Mouse (Mus musculus): ENCODE results near the gene Mrpl12. TPM values are rescaled to one million over a fixed set of nuclear protein-coding genes. Genes with fewer than 3 reads are reported as not detected.

The Mrpl12 gene
- total RNA-seq (2021) = 100 to 1,000 TPM; 222 to 244 TPM
- long read RNA-seq, experiment 1, transcript Mrpl12-201 (5 exons, 1,316 nt) = major isoform, 301 of 310 reads
- long read RNA-seq, experiment 1, partial matches to known transcripts = 4 of 310 reads
- long read RNA-seq, experiment 1, other reads (novel, unspliced or antisense) = 2 of 310 reads
- long read RNA-seq, experiment 2, transcript Mrpl12-201 (5 exons, 1,316 nt) = major isoform, 218 of 224 reads
- long read RNA-seq, experiment 2, partial matches to known transcripts = 2 of 224 reads
- long read RNA-seq, experiment 2, other reads (novel, unspliced or antisense) = 3 of 224 reads

DNA sequence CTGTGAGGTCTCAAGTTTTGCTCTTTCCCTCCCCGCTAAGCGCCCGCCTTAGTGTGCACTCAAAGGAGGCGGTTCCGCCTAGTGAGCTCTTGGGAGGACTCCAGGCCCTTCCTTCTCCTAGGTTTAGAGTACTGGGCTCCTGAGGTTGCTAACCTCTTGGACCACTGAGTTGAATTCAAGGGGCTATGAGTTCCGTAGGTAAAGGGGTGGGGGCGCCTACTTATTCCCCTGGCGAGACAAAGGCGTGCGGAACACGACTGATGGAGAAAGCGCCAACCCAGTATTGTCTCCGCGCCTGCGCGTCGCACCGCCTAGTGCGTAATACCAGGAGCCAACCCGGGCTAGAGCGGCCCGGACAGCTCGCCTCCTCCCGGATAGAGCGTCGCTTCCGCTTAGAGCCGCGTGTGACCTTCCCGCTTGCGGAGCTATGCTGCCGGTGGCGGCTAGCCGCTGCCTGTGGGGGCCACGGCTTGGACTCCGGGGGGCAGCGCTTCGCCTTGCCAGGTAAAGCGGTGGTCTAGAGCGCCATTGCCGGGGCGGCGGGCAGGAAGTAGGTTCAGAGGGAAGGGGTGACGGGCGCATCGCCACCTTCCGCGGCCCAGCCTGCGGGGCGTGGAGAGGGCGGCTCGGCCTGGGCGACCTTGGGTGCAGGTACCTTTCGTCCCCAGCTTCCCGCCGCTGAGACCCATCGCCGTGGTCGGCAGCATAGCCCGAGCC is at the start of gene Mrpl12:
Gene Mrpl12 (plus strand): TSS at position 349 of the 717 bp plus-strand sequence.
- intact Hi-C loops (cut with DNase I) = no loop called here
- peak; percentile 90 for DNase-seq

DNA sequence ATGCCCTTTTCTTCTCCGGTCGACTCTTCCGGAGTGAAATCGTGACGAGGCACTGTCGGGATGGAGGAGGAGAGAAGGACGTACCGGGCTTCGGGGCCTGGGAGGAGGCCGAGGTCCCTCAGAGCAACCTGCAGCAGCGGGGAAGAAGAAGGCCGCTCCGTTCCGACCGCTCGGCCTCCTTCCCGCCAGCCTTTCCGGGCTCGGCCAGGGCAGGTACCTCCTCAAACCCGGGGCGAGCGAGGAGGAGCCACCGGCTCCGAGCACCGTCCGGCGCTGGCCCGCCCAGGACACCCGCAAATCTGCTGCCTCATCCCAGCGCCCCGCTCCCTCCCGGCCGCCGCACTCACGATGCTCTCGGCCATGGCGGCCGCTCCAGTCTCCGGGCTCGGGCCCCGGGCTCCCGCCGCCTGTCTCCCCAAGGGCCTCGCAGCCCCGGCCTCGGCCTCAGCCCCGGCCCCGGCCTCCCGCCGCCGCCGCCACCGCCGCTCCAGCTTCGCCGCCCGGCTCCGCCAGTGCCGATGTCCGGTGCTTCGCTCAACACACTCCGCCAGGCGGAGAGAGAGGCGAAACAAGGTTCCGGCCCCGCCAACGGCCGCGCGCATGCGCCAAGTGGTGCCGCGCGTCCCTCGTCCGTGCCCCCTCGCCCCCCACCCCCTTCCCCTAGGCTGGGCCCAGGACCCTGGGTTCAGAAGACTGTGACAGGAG is 47.1 kb upstream of the Mrpl12 start, which contains the start of gene Nploc4:
Gene Nploc4 (minus strand): TSS at position 557 of the 705 bp plus-strand sequence.
- peak; percentile 91 to 96 for DNase-seq
- intact Hi-C loops (cut with DNase I) = no loop called here

DNA sequence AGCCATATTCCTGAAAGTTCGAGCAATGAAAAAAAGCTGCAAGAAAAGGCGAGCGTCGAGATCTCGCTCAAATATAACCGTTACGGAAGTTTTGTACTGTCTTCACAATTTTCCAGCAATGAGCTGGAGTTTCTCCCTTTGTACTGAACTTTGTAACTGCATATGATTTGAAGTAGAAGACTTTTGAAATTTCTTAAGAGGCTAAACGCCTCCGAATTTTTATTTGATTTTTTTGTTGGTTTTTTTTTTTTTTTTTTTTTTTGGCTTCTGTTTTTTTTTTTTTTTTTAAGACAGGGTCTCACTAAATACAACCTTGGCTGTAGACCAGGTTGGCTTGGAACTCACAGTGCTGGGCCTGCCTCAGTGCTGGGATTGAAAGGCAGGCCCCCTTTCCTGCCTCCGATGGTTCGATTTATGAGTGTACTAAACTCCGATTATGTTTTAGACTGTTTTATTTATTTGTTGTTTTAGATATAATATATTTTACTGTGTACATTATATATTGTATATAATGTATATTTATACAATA is 46.5 kb upstream of the Mrpl12 start:
- intact Hi-C loops (cut with DNase I) = no loop called here
- no peak for DNase-seq

DNA sequence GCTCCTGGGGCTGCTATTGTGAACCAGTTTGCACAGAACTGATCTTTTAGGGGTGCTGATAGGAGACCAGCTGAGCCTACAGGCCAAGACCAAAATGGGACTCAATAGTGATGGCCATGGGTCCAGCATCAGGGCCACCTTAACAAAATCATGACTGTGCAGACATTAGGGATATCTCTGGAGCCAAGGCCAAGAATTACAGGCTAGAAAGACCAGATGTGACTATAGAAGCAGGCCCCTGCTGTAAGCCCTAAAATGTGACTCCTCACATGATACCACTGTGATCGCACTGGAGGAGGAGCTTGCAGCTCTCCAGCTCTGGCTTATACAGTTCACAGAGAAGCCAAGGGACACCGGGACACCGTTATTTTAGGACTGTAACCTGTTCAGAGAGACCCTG is 42.1 kb upstream of the Mrpl12 start, which contains the start of gene Tspan10:
Gene Tspan10 (plus strand): TSS at position 301 of the 400 bp plus-strand sequence.
- intact Hi-C loops (cut with DNase I) = no loop called here
- no peak for DNase-seq

DNA sequence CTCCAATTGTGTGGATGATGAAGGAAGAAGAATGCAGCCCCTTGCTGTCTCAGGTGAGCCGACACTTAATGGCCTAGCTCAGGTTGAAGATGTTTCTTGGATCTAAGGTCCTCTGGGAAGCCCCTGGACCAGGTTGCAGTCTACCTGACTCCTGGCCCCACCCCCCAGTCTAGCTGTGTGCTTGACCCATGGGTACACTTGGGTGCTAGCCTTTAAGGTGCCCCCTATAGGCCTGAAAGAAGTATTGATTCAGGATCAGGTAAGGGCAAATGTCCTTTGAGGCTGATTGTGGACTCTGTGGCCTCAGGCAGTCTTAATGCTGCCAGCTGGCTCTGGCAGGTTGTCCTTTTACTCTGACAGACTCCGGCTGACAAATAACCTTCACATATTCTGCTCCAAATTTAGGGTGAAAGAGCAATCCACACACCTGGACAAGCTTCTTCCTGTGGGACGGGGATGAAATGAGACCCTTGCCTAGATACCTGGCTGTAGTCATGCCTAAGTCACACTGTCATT is 41.6 kb upstream of the Mrpl12 start:
- intact Hi-C loops (cut with DNase I) = no loop called here
- DNase-seq = no peak

DNA sequence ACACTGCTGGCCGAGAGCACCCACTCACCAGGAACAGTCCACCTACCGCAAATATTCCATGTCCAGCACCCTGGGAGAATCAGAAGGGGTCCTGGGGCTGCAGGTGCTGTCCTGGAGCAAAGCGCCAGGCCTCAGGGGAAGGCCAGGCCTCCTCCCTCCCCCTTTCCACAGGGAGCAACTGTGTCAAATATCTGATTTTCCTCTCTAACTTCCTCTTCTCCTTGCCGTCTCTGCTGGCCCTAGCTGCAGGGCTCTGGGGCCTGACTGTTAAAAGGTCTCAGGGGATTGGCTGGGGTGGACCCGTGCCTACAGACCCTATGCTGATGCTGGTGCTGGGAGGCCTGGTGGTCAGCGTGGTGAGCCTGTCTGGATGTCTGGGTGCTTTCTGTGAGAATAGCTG is 40.3 kb upstream of the Mrpl12 start:
- DNase-seq = no peak
- intact Hi-C loops (cut with DNase I) = no loop called here

DNA sequence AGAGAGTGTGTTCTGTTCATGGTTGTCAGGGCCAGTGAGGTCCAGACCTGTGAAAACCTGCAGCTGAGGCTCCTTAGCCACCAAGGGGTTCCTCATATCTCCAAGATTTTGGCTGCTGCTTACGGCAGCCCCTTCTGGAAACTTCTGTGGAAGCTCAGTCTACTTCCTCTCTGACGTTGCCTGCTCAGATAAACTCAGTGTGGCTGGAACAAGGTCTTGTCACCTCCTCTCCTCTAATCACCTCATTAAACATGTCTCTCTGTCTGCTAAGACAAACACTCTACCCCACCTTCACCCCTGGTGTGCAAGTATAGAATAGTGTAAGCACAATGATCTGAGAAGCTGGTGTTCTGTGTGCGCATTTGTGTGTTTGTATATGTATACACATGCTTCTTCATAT is 38.9 kb upstream of the Mrpl12 start:
- DNase-seq = no peak
- intact Hi-C loops (cut with DNase I) = no loop called here

DNA sequence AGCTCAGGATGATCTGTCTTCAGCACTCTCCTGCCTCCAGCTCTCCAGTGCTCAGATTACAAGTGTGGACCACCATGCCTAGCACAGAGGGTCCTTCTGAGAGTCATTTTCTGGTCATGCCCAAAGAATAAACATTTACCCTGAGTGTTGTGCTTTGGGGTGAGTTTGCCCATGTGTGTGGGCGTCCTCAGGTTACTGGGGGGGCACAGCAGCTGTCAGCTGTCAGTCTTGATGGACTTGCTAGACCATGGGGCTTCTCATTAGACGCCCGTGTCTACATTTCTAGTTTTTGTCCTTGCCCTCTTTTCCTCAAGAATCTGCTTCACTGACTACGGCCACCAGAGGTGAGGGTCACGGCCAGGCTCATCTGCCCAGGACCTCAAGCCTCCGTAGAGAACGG is 37.2 kb upstream of the Mrpl12 start:
- DNase-seq = no peak
- intact Hi-C loops (cut with DNase I) = no loop called here

DNA sequence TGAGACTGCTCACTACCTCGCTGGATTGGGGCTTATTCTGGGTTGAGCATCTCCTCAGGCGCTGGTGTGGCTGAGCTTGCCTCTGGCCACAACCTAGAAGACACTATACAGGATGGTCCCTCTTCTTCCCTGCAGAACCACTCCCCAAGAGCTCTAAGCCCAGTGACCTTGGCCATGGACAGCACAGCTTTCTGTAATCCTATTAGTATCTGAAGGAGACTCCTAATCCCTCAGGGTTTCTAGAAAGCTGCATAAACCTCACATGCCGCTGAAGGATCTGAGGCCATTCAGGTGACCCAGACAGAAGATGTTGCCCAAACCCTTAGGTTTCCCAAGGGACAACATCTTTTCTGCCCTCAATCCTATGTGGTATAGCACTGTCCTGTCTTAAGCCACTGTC is 32.2 kb upstream of the Mrpl12 start:
- intact Hi-C loops (cut with DNase I) = no loop called here
- no peak for DNase-seq

DNA sequence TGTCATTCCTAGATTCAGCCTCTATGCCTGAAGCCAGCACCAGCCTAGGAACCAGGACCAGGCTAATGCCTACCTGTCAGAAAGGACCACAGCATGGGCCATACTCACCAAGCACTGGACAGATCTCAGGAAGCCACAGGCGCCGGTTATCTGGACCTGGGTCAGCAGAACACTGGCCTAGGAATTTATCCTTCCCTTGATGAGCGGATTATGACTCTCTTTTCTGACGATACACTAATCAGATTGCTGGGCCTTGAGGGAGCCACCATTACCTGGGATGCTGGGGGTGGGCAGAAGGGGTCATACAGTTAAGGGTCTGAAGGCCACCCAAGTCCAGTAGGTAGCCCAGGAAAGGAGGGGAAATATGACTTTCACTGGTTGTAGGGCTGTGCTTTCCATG is 31.1 kb upstream of the Mrpl12 start, which contains the start of gene Pde6g:
Gene Pde6g (minus strand): TSS at position 195 of the 400 bp plus-strand sequence.
- intact Hi-C loops (cut with DNase I) = no loop called here
- no peak for DNase-seq

DNA sequence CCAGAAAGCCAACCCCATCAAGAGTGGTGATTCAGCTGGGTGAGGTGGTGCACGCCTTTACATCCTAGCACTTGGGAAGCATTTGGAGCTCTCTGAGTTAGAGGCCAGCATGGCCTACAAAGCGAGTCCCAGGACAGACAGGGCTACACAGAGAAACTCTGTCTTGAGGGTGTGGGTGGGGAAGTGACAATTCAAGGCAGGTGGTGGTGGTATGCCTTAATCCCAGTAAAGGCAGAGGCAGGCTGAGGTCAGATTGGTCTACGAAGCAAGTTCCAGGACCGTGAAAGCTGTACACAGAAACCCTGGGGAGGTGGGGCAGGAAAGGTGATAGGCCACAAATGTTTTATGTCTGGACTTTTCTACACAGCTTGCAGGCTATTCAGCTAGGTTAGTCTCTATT is 29.4 kb upstream of the Mrpl12 start:
- no peak for DNase-seq
- intact Hi-C loops (cut with DNase I) = no loop called here

DNA sequence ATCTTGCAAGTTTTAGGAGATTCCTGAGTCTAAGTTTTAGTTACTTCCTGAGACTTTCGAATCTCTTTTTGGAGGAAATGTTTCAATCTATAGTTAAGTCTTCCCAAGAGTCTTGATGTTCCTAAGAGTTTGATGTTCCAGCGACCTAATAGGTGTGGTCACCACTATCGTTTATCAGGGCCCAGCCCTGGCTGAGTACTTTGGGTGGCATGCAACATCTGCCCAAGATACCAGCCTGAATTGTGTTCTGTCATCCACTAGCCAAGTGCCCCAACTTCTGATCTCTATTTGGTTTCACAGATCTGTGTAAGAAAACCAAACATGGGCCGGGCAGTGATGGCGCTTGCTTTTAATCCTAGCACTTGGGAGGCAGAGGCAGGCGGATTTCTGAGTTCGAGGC is 29.0 kb upstream of the Mrpl12 start:
- intact Hi-C loops (cut with DNase I) = no loop called here
- DNase-seq = no peak

DNA sequence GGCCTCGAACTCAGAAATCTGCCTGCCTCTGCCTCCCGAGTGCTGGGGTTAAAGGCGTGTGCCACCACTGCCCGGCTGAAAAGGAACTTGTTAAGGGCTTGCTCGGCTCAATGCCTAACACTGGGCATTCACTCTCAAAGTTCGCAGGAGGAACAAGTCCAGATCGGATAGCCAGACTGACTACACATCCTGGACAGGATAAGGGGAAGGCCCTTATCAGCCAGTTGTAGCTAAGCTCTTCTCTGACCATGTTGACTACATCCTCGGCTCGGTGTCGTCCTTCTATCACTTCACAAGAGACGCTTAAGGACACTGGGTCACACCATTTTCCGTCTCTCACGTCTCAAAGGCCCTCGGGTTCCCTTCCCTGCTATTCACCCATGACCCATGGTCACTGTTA is 27.0 kb upstream of the Mrpl12 start:
- DNase-seq = peak in 1 of 2 experiments; percentile 21
- intact Hi-C loops (cut with DNase I) = no loop called here

DNA sequence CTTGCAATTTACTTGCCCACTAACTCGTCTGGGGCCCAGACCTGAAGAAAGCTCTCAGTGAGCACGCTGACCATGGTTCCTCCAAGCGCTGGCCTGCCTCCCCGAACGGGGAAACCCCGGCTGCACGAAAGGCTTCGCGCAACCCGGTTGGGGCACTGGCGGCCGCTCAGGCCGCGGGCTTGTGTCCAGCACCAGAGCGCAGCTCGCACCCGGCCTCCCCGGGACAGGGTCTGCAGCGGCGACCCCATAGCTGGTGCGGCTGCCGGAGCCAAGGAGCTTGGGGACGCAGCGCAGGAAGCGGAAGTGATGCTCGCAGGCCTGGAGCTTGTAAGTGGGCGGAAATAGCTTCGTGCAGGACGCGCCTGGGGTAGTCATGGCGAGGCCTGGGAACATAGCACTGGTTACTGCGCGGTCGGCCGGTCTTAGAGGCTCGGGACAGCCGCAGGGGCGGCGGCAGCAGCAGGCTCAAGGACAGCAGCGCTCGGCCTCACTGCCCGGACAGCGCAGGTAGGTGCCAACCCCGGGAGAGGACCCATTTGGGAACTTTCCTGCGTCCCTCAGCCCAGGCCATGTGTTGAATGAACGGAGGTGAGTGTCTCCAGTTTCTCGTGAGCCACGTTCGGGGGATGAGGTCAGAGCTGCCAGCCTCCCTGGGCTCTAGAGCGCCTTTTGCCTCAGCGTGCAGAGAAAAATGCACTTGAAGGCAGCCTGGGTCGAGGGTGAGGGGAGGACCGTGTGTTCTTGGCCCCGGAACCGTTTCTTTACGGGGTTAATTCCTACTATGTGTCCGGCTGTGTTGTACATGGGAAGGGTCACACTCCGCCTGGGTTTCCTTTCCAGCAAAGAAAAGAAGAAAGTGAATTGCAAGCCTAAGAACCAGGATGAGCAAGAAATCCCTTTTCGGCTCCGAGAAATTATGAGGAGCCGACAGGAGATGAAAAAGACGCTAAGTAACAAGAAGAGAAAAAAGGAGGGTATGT is 26.4 kb upstream of the Mrpl12 start, which contains the start of the genes Oxld1 and Ccdc137:
Gene Oxld1 (minus strand): TSS at position 297 of the 980 bp plus-strand sequence.
Gene Ccdc137 (plus strand): TSS at position 344 of the 980 bp plus-strand sequence.
- intact Hi-C loops (cut with DNase I) = loop anchor here (1.0 kb wide), 1 partner anchor 9 kb away; the partner anchor contains the start of gene Arl16
- peak; percentile 76 to 83 for DNase-seq

DNA sequence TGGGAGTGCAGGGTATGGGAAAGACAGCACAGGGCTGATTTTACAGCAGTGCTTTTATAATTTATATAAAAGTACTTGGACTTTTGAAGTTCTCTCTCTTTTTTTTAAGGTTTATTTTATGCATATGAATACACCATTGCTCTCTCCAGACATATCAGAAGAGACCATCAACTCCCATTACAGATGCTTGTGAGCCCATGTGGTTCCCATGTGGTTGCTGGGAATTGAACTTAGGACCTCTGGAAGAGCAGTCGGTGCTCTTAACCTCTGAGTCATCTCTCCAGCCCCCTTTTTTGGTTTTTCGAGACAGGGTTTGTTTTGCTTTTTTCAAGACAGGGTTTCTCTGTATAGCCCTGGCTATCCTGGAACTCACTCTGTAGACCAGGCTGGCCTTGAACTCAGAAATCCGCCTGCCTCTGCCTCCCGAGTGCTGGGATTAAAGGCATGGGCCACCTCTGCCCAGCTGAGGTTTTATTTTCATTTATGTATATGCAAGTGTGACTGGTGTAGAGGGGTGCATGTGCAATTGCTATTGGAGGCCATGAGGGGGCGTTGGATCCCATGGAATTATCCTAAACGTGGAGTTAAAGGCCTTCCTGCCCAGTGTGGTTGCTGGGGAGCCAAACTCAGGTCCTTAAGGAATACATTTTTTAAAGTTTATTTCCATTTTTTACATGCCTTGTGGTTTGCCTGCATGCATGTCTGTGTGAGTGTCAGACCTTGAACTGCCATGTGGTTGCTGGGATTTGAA is 25.4 kb upstream of the Mrpl12 start:
- no peak for DNase-seq
- intact Hi-C loops (cut with DNase I) = loop anchor here (1.0 kb wide), 1 partner anchor 8 kb away; the partner anchor contains the start of gene Arl16

DNA sequence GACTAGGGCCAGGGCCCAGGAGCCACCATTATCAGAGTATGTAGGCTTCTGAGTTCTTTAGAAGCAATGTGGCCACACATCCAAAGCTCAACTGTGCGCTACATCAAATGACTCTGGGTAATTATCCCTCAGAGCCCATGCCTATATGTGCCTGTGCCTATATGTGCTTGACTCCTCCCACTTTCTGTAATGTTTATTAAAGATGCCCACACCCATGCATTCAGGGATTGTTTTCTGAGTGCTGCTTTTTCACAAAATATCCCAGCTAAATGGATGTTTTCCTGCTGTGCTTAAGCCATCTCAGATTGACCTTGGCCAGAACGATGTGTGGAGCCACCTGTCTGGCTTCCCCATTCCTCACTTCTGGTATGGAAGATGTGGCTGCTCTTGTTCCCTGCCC is 20.9 kb upstream of the Mrpl12 start:
- DNase-seq = no peak

DNA sequence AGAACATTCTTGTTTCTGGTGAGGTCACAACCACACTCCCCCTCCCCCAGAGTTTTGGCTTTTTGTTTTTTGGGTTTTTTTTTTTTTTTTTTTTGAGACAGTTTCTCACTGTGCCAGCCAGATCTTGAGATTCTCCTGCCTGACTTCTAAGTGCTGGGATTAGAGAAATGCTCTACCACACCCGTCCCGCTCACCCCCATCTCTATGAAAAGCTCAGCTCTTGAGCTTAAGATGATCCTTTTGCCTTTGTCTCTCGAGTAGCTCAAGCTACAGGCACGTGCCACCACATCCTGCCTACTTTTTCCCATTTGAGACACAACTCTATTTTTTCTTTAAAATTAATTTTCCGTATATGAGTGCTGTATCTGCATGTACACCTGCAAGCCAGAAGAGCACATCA is 20.0 kb upstream of the Mrpl12 start:
- DNase-seq = no peak
- intact Hi-C loops (cut with DNase I) = no loop called here

More for the DNA sequence above, 20.9 kb upstream of the Mrpl12 start:
- intact Hi-C loops (cut with DNase I) = no loop called here

DNA sequence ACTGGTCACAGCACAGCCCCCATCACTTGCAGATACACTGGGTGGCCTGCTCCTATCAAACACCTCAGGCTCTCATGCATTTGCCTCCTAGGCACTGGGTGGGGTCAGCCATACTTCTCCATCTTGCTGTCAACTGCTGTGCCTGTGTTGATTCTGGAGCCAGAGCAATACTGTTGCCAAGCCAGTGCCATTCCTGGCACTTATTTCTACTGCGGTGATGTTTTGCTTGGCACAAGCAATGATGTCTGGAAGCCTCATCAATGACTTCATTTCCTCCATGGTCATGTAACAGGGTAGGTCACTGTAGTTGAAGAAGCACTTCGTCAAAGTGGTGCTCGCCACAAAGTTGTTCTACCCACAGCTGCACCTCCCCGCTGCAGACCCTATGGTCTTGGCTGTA is 18.9 kb upstream of the Mrpl12 start:
- no peak for DNase-seq
- intact Hi-C loops (cut with DNase I) = no loop called here
